Mouse (Mus musculus): Measurements from ENCODE around the gene Rbp4.

- TF ChIP-seq CTCF (IDR thresholded peaks at IDR 0.05; ENCODE audit: low read depth) (no peak), EP300 (IDR thresholded peaks at IDR 0.05; ENCODE audit: low read depth) (no peak)
Measured at GRCm38 (mm10) chr19:38164633-38165032, 39.6 kb upstream of the Rbp4 start.

Measured in liver, postnatal 0 days (tissue).